ENCODE assay signal across 8 mouse cellular contexts in genomic region chr17:45244870-45245269, GRCm38 (mm10).
DNase-seq lines count a peak whose midpoint lies in the region; ATAC-seq lines count a peak whose summit lies in the region.

No protein-coding gene starts in this region.

- no peak overlapping the region for H3K4me2 ChIP-seq in kidney, embryonic 15.5 days

- peaks cover 20% of the 10 kb centered on the region for H3K4me1 ChIP-seq in kidney, embryonic 15.5 days

- 0 out of 2 replicates have a peak, but pooled peaks cover 16% of the 10 kb centered on the region for H3K27me3 ChIP-seq in kidney, embryonic 15.5 days

- H3K27ac ChIP-seq in kidney, embryonic 15.5 days = no peak overlapping the region

- DNase-seq in kidney, adult 11 months = peak; percentile 52
- peak; percentile 26 for DNase-seq in brain, adult 2 months (ENCODE audit: low read depth, low spot score)
- peak; percentile 43 for DNase-seq in kidney, adult 9 months
- no peak for DNase-seq in gastrocnemius, postnatal 4 days (ENCODE audit: low spot score in 2 of 2)
- DNase-seq in natural killer cell, adult 2 months (ENCODE audit: low spot score in 2 of 2) = no peak
- DNase-seq in heart, adult 11 months = no peak

- 75% methylated on average over 10 of the region's 10 CpGs for WGBS in kidney, embryonic 15.5 days

- no peak for ATAC-seq in kidney, embryonic 15.5 days (replicated peaks; ENCODE audit: low FRiP score)
- peak; percentile 81 for ATAC-seq in megakaryocyte progenitor cell, adult 5-6 weeks (replicated peaks; ENCODE audit: poor library complexity)

- H3K9ac ChIP-seq in kidney, embryonic 15.5 days = no peak overlapping the region

- H3K36me3 ChIP-seq in kidney, embryonic 15.5 days = no peaks in the 10 kb centered on the region

- H3K4me3 ChIP-seq in kidney, embryonic 15.5 days (replicated peaks) = no peak overlapping the region

- H3K9me3 ChIP-seq in kidney, embryonic 15.5 days (replicated peaks) = no peaks in the 10 kb centered on the region

Comparison
In these comparisons a context has a peak if more than half of its experiments do, and no peak if none do; other contexts are left out.
1. DNase-seq: peak in kidney, adult 11 months (single experiment), brain, adult 2 months (single experiment) and kidney, adult 9 months (single experiment); none in gastrocnemius, postnatal 4 days (0 of 2), natural killer cell, adult 2 months (0 of 2) and heart, adult 11 months (single experiment).